Mouse (Mus musculus): ENCODE results near the gene Coil. TPM values are rescaled to one million over a fixed set of nuclear protein-coding genes. Genes with fewer than 3 reads are reported as not detected.

Coil gene
- polyA plus RNA-seq, 1 experiment: 3.1 TPM

GRCm38 (mm10) chr11:89025603-89026002, 55.6 kb downstream of the Coil start:
- no peak overlapping the region for H3K4me3 ChIP-seq
- H3K79me2 ChIP-seq (ENCODE audit: control insufficient read depth, insufficient read depth): no peaks in the 10 kb centered on the region
- peak overlapping the region; percentile 54 for H3K4me2 ChIP-seq (ENCODE audit: low read depth)
- TF ChIP-seq MYOD1 (IDR thresholded peaks at IDR 0.05; ENCODE audit: control insufficient read depth in 1 of 3, insufficient read length in 2 of 3, low read depth in 2 of 3) (peak; percentile 20 to 90 (median 90)), CEBPB (IDR thresholded peaks at IDR 0.05; ENCODE audit: insufficient read depth, poor library complexity, severe bottlenecking) (no peak), MYOG (IDR thresholded peaks at IDR 0.05; ENCODE audit: control insufficient read depth in 1 of 3, insufficient read depth in 1 of 3, insufficient read length in 2 of 3, low read depth in 2 of 3) (peak; percentile 40 to 86 (median 53)), REST (IDR thresholded peaks at IDR 0.05; ENCODE audit: insufficient read depth, insufficient read length) (no peak), MAX (IDR thresholded peaks at IDR 0.05; ENCODE audit: low read depth) (no peak), POLR2A (IDR thresholded peaks at IDR 0.05; ENCODE audit: insufficient read length, low read depth) (no peak), POLR2AphosphoS2 (IDR thresholded peaks at IDR 0.05; ENCODE audit: insufficient read length, low read depth) (no peak), TCF3 (IDR thresholded peaks at IDR 0.05; ENCODE audit: insufficient read length, low read depth) (peak; percentile 24), SRF (IDR thresholded peaks at IDR 0.05; ENCODE audit: control insufficient read depth, insufficient read length, low read depth) (no peak), TCF12 (IDR thresholded peaks at IDR 0.05; ENCODE audit: insufficient read depth, poor library complexity, severe bottlenecking) (no peak), USF1 (IDR thresholded peaks at IDR 0.05; ENCODE audit: low read depth) (no peak), E2F4 (IDR thresholded peaks at IDR 0.05; ENCODE audit: insufficient read depth) (no peak)
- H3K36me3 ChIP-seq (ENCODE audit: control insufficient read depth, insufficient read depth): no peaks in the 10 kb centered on the region
- no peak overlapping the region for H3ac ChIP-seq (ENCODE audit: control insufficient read depth, insufficient read length)
- no peaks in the 10 kb centered on the region for H3K27me3 ChIP-seq (ENCODE audit: control insufficient read depth, insufficient read depth, insufficient read length)

- TF ChIP-seq TCF3 (IDR thresholded peaks at IDR 0.05; ENCODE audit: insufficient read length, low read depth) (no peak), SRF (IDR thresholded peaks at IDR 0.05; ENCODE audit: control insufficient read depth, insufficient read length, low read depth) (no peak), REST (IDR thresholded peaks at IDR 0.05; ENCODE audit: insufficient read depth, insufficient read length) (no peak), POLR2A (IDR thresholded peaks at IDR 0.05; ENCODE audit: insufficient read length, low read depth) (no peak), MYOD1 (IDR thresholded peaks at IDR 0.05; ENCODE audit: control insufficient read depth in 1 of 3, insufficient read length in 2 of 3, low read depth in 2 of 3) (no peak), MAX (IDR thresholded peaks at IDR 0.05; ENCODE audit: low read depth) (no peak), TCF12 (IDR thresholded peaks at IDR 0.05; ENCODE audit: insufficient read depth, poor library complexity, severe bottlenecking) (no peak), USF1 (IDR thresholded peaks at IDR 0.05; ENCODE audit: low read depth) (no peak), E2F4 (IDR thresholded peaks at IDR 0.05; ENCODE audit: insufficient read depth) (no peak), POLR2AphosphoS2 (IDR thresholded peaks at IDR 0.05; ENCODE audit: insufficient read length, low read depth) (no peak), CEBPB (IDR thresholded peaks at IDR 0.05; ENCODE audit: insufficient read depth, poor library complexity, severe bottlenecking) (no peak), MYOG (IDR thresholded peaks at IDR 0.05; ENCODE audit: control insufficient read depth in 1 of 3, insufficient read depth in 1 of 3, insufficient read length in 2 of 3, low read depth in 2 of 3) (no peak)
- H3K79me2 ChIP-seq (ENCODE audit: control insufficient read depth, insufficient read depth): no peaks in the 10 kb centered on the region
- no peak overlapping the region for H3K4me3 ChIP-seq
- no peak overlapping the region for H3ac ChIP-seq (ENCODE audit: control insufficient read depth, insufficient read length)
- H3K36me3 ChIP-seq (ENCODE audit: control insufficient read depth, insufficient read depth): no peaks in the 10 kb centered on the region
- H3K27me3 ChIP-seq (ENCODE audit: control insufficient read depth, insufficient read depth, insufficient read length): no peaks in the 10 kb centered on the region
- no peak overlapping the region for H3K4me2 ChIP-seq (ENCODE audit: low read depth)
These were observed 56.1 kb downstream of the Coil start for GRCm38 (mm10) chr11:89026117-89026516.

- H3K4me3 ChIP-seq: no peak overlapping the region
- no peaks in the 10 kb centered on the region for H3K79me2 ChIP-seq (ENCODE audit: control insufficient read depth, insufficient read depth)
- TF ChIP-seq MYOD1 (IDR thresholded peaks at IDR 0.05; ENCODE audit: control insufficient read depth in 1 of 3, insufficient read length in 2 of 3, low read depth in 2 of 3) (peak in 2 of 3 experiments; percentile 41 to 50), REST (IDR thresholded peaks at IDR 0.05; ENCODE audit: insufficient read depth, insufficient read length) (no peak), MYOG (IDR thresholded peaks at IDR 0.05; ENCODE audit: control insufficient read depth in 1 of 3, insufficient read depth in 1 of 3, insufficient read length in 2 of 3, low read depth in 2 of 3) (peak in 1 of 3 experiments; percentile 33), POLR2A (IDR thresholded peaks at IDR 0.05; ENCODE audit: insufficient read length, low read depth) (no peak), E2F4 (IDR thresholded peaks at IDR 0.05; ENCODE audit: insufficient read depth) (no peak), MAX (IDR thresholded peaks at IDR 0.05; ENCODE audit: low read depth) (no peak), TCF3 (IDR thresholded peaks at IDR 0.05; ENCODE audit: insufficient read length, low read depth) (no peak), POLR2AphosphoS2 (IDR thresholded peaks at IDR 0.05; ENCODE audit: insufficient read length, low read depth) (no peak), CEBPB (IDR thresholded peaks at IDR 0.05; ENCODE audit: insufficient read depth, poor library complexity, severe bottlenecking) (no peak), TCF12 (IDR thresholded peaks at IDR 0.05; ENCODE audit: insufficient read depth, poor library complexity, severe bottlenecking) (no peak)
- no peak overlapping the region for H3ac ChIP-seq (ENCODE audit: control insufficient read depth, insufficient read length)
- no peak overlapping the region for H3K4me2 ChIP-seq (ENCODE audit: low read depth)
- no peaks in the 10 kb centered on the region for H3K36me3 ChIP-seq (ENCODE audit: control insufficient read depth, insufficient read depth)
- no peaks in the 10 kb centered on the region for H3K27me3 ChIP-seq (ENCODE audit: control insufficient read depth, insufficient read depth, insufficient read length)
These were observed 57.9 kb downstream of the Coil start for GRCm38 (mm10) chr11:89027955-89028361.

- no peaks in the 10 kb centered on the region for H3K36me3 ChIP-seq (ENCODE audit: control insufficient read depth, insufficient read depth)
- no peak overlapping the region for H3K4me3 ChIP-seq
- no peak overlapping the region for H3K4me2 ChIP-seq (ENCODE audit: low read depth)
- no peak overlapping the region for H3ac ChIP-seq (ENCODE audit: control insufficient read depth, insufficient read length)
- no peaks in the 10 kb centered on the region for H3K27me3 ChIP-seq (ENCODE audit: control insufficient read depth, insufficient read depth, insufficient read length)
- TF ChIP-seq MYOD1 (IDR thresholded peaks at IDR 0.05; ENCODE audit: control insufficient read depth in 1 of 3, insufficient read length in 2 of 3, low read depth in 2 of 3): no peak
- TF ChIP-seq CEBPB (IDR thresholded peaks at IDR 0.05; ENCODE audit: insufficient read depth, poor library complexity, severe bottlenecking): no peak
- no peak for TF ChIP-seq TCF12 (IDR thresholded peaks at IDR 0.05; ENCODE audit: insufficient read depth, poor library complexity, severe bottlenecking)
- no peak for TF ChIP-seq REST (IDR thresholded peaks at IDR 0.05; ENCODE audit: insufficient read depth, insufficient read length)
- no peak for TF ChIP-seq USF1 (IDR thresholded peaks at IDR 0.05; ENCODE audit: low read depth)
- TF ChIP-seq MAX (IDR thresholded peaks at IDR 0.05; ENCODE audit: low read depth): no peak
- no peak for TF ChIP-seq MYOG (IDR thresholded peaks at IDR 0.05; ENCODE audit: control insufficient read depth in 1 of 3, insufficient read depth in 1 of 3, insufficient read length in 2 of 3, low read depth in 2 of 3)
- no peak for TF ChIP-seq POLR2AphosphoS2 (IDR thresholded peaks at IDR 0.05; ENCODE audit: insufficient read length, low read depth)
- TF ChIP-seq TCF3 (IDR thresholded peaks at IDR 0.05; ENCODE audit: insufficient read length, low read depth): no peak
- TF ChIP-seq SRF (IDR thresholded peaks at IDR 0.05; ENCODE audit: control insufficient read depth, insufficient read length, low read depth): no peak
- no peak for TF ChIP-seq POLR2A (IDR thresholded peaks at IDR 0.05; ENCODE audit: insufficient read length, low read depth)
- TF ChIP-seq E2F4 (IDR thresholded peaks at IDR 0.05; ENCODE audit: insufficient read depth): no peak
- no peaks in the 10 kb centered on the region for H3K79me2 ChIP-seq (ENCODE audit: control insufficient read depth, insufficient read depth)
These were observed 58.9 kb downstream of the Coil start for GRCm38 (mm10) chr11:89028871-89029405.
